In genomic region chr13:17960613-17961012, GRCm38 (mm10) we compare ENCODE assay signal across 1 mouse cellular context.
TF ChIP-seq lines count a peak whose summit lies in the region.

No protein-coding gene starts in this region.

TF ChIP-seq in CH12.LX, 34 proteins besides CTCF, POLR2A, EP300 and RAD21 (continued from another document):
- no peak for TF ChIP-seq MYC (IDR thresholded peaks at IDR 0.05; ENCODE audit: low read depth, low read length)
- TF ChIP-seq NRF1 (IDR thresholded peaks at IDR 0.05; ENCODE audit: low read depth, low read length): no peak
- no peak for TF ChIP-seq JUN (IDR thresholded peaks at IDR 0.05; ENCODE audit: insufficient read depth, low read depth, low read length)
- no peak for TF ChIP-seq JUND (conservative IDR thresholded peaks at IDR 0.05; ENCODE audit: low read depth, low read length)
